Mouse (Mus musculus) ES-Bruce4 (cell line): ENCODE measurements around the gene Lrsam1. TPM values are rescaled to one million over a fixed set of nuclear protein-coding genes. Genes with fewer than 3 reads are reported as not detected.

Experiments
- H3K27ac ChIP-seq: 2 replicates; pipeline ENCODE4 v1.5.1; 2012; ENCODE audit warnings: low read length, inconsistent platforms; ENCODE audit not compliant: insufficient read depth
- H3K27me3 ChIP-seq: 2 replicates; pipeline ENCODE4 v1.6.1; 2012; ENCODE audit warnings: mild to moderate bottlenecking, low read length, inconsistent platforms; ENCODE audit not compliant: control insufficient read depth, poor library complexity, insufficient read depth, severe bottlenecking
- H3K36me3 ChIP-seq: 2 replicates; pipeline ENCODE4 v1.6.1; 2012; ENCODE audit warnings: inconsistent platforms, mild to moderate bottlenecking, low read length, moderate library complexity; ENCODE audit not compliant: control insufficient read depth, poor library complexity, insufficient read depth, severe bottlenecking
- H3K4me1 ChIP-seq: one replicate; pipeline ENCODE4 v1.8.1; 2011; ENCODE audit warnings: low read length; ENCODE audit not compliant: control insufficient read depth, insufficient read depth
- H3K4me3 ChIP-seq: 2 replicates; pipeline ENCODE4 v1.5.1; 2011; ENCODE audit warnings: low read depth, mild to moderate bottlenecking, low read length
- H3K9ac ChIP-seq: 2 replicates; pipeline ENCODE4 v1.6.1; 2012; ENCODE audit warnings: low read depth, mild to moderate bottlenecking, inconsistent platforms; ENCODE audit not compliant: poor library complexity, severe bottlenecking
- H3K9me3 ChIP-seq: replicated peaks from 2 replicates; pipeline ENCODE4 v1.6.1; 2012; ENCODE audit warnings: mild to moderate bottlenecking, low read length, inconsistent platforms; ENCODE audit not compliant: control insufficient read depth, poor library complexity, insufficient read depth, severe bottlenecking
- CTCF ChIP-seq: IDR thresholded peaks from one replicate; pipeline ENCODE4 v1.8.1; 2011; ENCODE audit warnings: low read depth, low read length
- EP300 ChIP-seq: IDR thresholded peaks from 2 replicates; pipeline ENCODE4 v1.6.1; 2011; ENCODE audit warnings: low read depth, low read length; ENCODE audit not compliant: insufficient read depth
- POLR2A ChIP-seq: IDR thresholded peaks from one replicate; pipeline ENCODE4 v1.8.1; 2011; ENCODE audit warnings: low read length; ENCODE audit not compliant: insufficient read depth
- polyA plus RNA-seq: library from polyadenylated mRNA; stranded (reverse); fragments of >200 nt; gene quantifications from 2 replicates; pipeline ENCODE4 v1.2.4, GENCODE M21; 2011; ENCODE audit warnings: low read depth; ENCODE audit not compliant: missing spikeins, insufficient read depth, insufficient read length

The Lrsam1 gene
- polyA plus RNA-seq, 1 experiment = 14.7 TPM

GRCm38 (mm10) chr2:32894097-32894496 lies 67.3 kb downstream of the Lrsam1 start:
- Histone ChIP-seq H3K9me3 (no peaks in the 10 kb centered on the region), H3K36me3 (no peaks in the 10 kb centered on the region), H3K27me3 (no peaks in the 10 kb centered on the region), H3K4me1 (peaks cover 23% of the 10 kb centered on the region), H3K27ac (no peak overlapping the region), H3K9ac (no peak overlapping the region), H3K4me3 (no peak overlapping the region)
- TF ChIP-seq CTCF = no peak
- TF ChIP-seq POLR2A = no peak
- TF ChIP-seq EP300 = no peak

DNA sequence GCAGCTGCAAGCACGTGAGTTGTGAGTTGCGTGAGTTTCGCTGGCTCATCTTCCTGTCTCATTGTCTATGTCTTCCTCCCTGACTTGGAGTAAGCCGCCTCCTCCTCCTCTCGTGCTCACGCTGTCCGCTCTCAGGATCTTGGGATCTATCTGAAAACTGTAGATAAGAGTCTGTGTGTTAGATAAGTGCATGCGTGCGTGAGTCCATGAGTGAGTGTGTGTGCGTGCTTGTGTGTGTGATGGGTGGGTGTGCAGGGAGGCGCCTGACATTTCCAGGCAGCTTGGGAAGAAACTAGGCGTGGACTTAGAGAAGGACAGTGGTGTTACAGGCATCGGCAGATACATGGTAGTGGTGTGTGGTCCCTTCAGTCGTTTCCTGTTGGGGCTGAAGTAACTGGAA lies 68.9 kb downstream of the Lrsam1 start:
- Histone ChIP-seq H3K27ac (no peak overlapping the region), H3K36me3 (no peaks in the 10 kb centered on the region), H3K4me1 (peaks cover 17% of the 10 kb centered on the region), H3K27me3 (no peaks in the 10 kb centered on the region), H3K9me3 (no peaks in the 10 kb centered on the region), H3K4me3 (no peak overlapping the region), H3K9ac (no peak overlapping the region)
- TF ChIP-seq CTCF (no peak), EP300 (no peak), POLR2A (no peak)

DNA sequence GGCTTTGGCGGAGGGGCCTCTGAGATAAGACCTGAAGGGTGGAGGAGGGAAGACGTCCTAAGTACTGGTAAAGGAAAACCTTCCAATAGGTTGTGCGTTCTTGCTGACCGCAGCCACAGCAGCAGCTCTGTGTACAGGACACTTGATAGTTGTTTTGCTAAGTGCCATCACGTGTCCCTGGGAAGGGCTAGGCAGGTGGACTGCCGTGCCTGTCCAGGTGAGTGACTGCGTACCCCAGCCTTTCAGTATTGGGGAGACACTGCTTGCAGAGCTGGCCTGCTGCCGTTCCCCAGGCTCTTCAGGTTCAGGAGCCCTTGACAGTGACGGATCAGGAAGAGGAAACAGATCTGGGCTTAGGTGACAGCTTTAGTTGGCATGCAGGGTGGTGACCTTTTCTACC lies 70.1 kb downstream of the Lrsam1 start:
- Histone ChIP-seq H3K9me3 (no peaks in the 10 kb centered on the region), H3K27me3 (no peaks in the 10 kb centered on the region), H3K4me1 (peaks cover 8% of the 10 kb centered on the region), H3K27ac (no peak overlapping the region), H3K4me3 (no peak overlapping the region), H3K36me3 (no peaks in the 10 kb centered on the region), H3K9ac (no peak overlapping the region)
- no peak for TF ChIP-seq EP300
- TF ChIP-seq POLR2A = no peak
- no peak for TF ChIP-seq CTCF

- H3K27ac ChIP-seq = no peak overlapping the region
Measured at GRCm38 (mm10) chr2:32890280-32890679, 71.1 kb downstream of the Lrsam1 start.

DNA sequence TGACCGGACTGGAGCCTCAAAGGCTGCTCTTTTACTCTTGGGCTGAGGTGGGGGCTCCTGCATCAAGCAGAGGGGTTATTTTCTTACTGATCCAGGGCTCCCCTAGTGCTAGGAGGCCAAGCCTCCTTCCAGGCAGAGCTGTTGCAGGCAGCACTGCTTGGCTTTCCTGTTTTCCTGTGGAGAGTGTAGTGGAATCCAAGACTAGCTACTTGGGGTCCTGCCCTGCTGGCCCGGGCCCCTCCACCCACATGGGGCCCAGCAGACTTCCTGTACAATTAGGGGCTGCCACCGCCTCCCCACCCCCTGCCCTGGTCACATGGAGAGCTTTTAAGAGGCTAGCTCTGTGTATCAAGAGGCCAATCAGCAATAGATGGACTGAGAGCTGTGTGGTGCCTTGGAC lies 72.9 kb downstream of the Lrsam1 start:
- H3K4me1 ChIP-seq = peaks cover 11% of the 10 kb centered on the region
- no peaks in the 10 kb centered on the region for H3K9me3 ChIP-seq
- H3K27me3 ChIP-seq = no peaks in the 10 kb centered on the region
- H3K36me3 ChIP-seq = no peaks in the 10 kb centered on the region
- H3K9ac ChIP-seq = no peak overlapping the region
- no peak overlapping the region for H3K27ac ChIP-seq
- H3K4me3 ChIP-seq = no peak overlapping the region
- TF ChIP-seq CTCF (no peak), POLR2A (no peak), EP300 (no peak)

More at GRCm38 (mm10) chr2:32890280-32890679, 71.1 kb downstream of the Lrsam1 start:
- H3K36me3 ChIP-seq = no peaks in the 10 kb centered on the region
- H3K4me1 ChIP-seq = peaks cover 6% of the 10 kb centered on the region
- H3K9ac ChIP-seq = no peak overlapping the region
- no peaks in the 10 kb centered on the region for H3K9me3 ChIP-seq
- no peak overlapping the region for H3K4me3 ChIP-seq
- H3K27me3 ChIP-seq = no peaks in the 10 kb centered on the region
- TF ChIP-seq EP300 (no peak), POLR2A (no peak), CTCF (no peak)

DNA sequence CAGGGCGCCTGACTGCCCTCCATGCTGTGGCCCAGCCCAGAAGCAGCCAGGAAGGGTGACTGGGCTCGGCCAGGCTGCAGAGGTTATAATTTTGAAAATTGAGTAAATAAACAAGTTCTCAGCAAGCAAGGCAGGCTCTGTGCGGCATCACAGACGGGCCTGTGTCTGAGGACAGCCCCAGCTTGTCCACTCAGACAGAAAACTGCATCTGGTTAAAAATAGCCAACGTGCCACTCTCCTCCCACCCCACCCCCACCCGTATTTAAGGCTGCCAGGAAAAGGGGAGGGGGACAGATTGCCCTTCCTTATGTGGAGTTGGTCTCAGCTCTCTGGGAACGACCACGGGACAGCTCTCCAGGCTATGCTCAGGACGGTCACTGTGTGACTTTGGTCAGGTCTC lies 73.4 kb downstream of the Lrsam1 start:
- Histone ChIP-seq H3K27ac (no peak overlapping the region), H3K4me3 (no peak overlapping the region), H3K4me1 (peaks cover 11% of the 10 kb centered on the region), H3K36me3 (no peaks in the 10 kb centered on the region), H3K9ac (no peak overlapping the region), H3K9me3 (no peaks in the 10 kb centered on the region), H3K27me3 (no peaks in the 10 kb centered on the region)
- no peak for TF ChIP-seq EP300
- TF ChIP-seq CTCF = no peak
- TF ChIP-seq POLR2A = no peak
